Mouse (Mus musculus) 3134 (cell line): ENCODE measurements around the gene Slc51b.
A peak's percentile ranks its signal among the peaks of the same experiment; 100 is the strongest.

Experiments used
- DNase-seq: peaks from one replicate; pipeline ENCODE4 v3.0.0-alpha.2; 2011; ENCODE audit warnings: low spot score; ENCODE audit not compliant: insufficient read length; ENCODE audit errors: extremely low read depth

Slc51b gene

DNA sequence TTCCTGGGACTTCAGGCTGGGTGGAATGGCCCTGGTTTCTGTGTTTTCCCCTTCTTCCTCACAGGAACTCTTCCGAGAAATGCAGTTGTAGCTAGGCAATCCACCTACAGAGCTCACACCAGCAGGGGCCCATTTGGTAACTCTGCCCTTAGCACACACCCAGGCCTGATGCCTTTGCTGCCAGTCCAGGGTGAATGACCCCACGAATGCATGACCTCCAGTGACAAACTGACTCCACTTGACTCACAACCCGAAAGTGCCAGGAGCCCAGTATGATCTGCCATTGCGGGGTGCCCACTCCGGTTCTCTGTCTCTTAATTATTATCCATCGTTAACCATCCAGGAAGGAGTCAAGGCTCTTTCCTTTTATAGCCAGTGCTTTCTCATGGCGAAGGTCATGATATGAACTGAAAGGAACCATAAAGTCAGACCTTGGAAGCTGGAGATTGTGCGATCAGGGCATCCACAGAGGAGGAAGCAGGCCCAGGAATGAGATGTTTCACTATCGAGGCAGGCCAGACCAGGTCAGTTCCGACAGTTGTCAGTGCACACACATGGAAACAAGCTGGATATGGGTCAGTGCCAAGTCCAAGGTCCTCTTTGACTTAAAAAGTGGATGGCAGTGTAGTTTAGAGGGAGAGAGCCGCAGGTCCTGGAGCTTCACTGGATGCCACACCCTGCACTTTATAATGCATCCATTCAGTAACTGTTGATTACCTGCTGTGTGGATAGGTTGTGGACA lies at the start of gene Slc51b:
Slc51b (minus strand) TSS at position 196 of the 742 bp plus-strand sequence.
- no peak for DNase-seq

DNA sequence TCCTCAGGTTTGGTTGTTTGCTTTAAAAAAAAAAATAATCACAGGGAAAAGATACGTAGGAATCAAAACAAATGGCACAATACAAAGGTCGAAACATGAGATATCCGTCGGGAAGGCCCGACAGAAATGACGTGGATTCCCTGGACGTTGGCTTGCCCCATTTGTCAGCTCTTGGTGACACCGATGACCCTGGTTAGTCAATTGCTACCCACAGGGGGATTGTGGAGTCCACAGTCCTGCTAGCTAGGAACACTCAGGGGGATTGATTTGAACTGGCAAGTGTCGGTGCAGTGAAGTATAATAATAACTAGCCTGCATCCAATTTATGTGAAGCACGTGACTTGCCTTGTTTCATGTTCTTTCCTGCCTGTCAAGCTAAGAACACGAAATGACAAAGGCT lies 44.9 kb upstream of the Slc51b start:
- no peak for DNase-seq

- DNase-seq = no peak
These were observed 42.5 kb upstream of the Slc51b start for GRCm38 (mm10) chr9:65465241-65465640.

- DNase-seq = peak; percentile 70
These were observed 41.4 kb upstream of the Slc51b start for GRCm38 (mm10) chr9:65464161-65464560.

- no peak for DNase-seq
These were observed 39.8 kb upstream of the Slc51b start for GRCm38 (mm10) chr9:65462544-65462943.

DNA sequence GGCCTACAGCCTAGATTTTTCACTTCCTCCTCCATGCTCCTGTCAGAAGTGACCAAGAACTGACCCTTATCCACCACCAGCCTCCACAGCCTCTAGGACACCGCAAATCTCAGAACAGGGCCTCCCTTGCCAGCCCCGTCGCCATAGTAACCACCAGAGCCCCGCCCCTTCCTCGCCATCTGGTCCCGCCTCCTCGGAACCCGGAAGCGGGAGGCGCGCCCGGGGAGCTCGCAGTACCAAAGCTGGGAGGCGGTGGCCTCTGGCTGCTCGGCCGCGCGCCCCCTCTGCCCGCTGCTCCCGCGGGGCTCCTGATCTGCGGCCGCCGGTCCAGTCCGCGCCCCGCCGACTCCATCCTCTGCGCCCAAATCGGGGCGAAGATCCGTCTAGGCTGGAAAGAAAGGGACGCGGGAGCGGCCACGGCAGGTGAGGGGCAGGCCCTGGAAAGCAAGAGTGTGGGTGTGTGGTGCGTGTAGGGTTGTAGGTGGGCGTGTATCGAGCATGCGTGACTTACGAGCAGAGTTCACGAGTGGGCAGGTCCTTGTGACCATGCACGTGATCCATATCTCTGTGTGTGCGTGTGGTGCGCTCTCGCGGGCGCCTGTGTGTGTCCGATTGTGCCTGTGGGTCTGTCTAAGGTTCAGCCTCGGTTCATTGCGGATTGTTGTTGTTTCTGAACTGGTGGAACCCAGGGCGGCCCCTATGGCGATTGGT lies 38.1 kb upstream of the Slc51b start, which contains the start of gene Spg21:
Spg21 (plus strand) TSS at position 216 of the 711 bp plus-strand sequence.
- DNase-seq = peak; percentile 94

GRCm38 (mm10) chr9:65460198-65460597 lies 37.4 kb upstream of the Slc51b start:
- DNase-seq = no peak

DNA sequence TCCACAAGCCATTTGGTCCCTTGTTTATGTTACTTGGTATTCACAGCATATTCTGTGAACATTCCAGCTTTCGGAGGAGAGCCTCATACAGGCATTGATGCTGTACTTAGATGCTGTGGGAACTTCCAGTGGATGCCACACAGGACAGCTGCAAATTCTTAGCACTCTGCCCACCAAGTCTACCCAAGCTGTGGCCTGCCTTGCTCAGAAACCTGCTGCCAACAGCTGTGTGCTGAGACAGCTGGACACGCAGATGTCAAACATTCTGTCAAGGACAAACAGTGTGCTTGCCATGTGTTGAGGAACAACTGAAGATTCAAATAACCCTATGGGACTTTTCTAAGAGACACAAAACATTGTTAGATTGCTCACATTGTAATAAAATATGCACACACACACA lies 36.2 kb upstream of the Slc51b start:
- no peak for DNase-seq

GRCm38 (mm10) chr9:65447951-65448350 lies 25.2 kb upstream of the Slc51b start:
- DNase-seq = no peak

DNA sequence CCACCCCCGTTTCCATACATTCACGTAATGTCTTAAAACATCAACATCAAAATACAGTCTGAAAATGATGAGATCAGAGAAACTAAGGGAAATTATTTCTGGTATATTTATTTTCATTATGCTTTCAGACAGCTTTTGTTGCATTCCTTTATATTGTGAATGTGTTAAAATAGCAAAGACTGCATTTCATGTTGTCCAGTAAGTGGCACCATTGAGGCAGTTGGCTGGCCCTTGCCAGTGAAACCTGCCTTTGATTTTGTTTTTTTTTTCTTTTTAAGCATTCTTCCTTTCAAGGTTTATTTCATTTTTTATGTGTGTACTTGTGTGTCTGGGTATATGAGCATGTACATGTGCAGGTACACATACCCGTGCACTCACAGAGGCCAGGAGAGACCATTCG lies 21.9 kb upstream of the Slc51b start:
- DNase-seq = no peak

DNA sequence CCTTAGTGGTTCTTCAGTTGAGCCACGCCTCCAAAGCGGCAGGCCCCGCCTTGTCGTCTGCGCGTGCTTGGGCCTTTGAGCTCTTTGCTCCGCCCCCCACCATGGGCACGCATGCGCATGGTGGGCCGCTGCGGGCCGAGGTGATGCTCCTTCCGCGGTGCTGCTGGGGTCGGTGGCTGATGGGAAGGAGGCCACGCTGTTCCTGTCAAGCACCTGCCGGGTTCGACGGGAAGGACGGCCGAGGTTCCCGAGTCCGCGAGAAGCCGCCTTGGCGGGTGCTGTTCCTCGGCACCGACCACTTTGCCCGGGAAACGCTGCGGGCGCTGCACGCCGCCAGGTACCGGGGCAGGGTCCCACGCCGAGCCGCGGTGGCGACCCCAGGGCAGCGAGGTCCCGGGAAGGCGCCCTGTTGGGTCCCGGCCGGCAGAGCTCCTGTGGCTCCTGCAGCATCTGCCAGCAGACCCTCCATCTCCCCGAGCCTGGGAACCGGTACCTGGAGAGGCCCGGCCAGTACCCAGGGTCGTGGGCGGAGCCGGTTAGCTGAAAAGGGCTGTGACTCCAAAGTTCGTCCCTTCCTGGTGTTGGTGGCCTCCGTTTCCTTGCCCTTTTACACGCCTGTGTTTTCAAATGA lies 13.0 kb upstream of the Slc51b start, which contains the start of gene Mtfmt:
Mtfmt (plus strand) TSS at position 112 of the 631 bp plus-strand sequence.
- DNase-seq = peak; percentile 91

DNA sequence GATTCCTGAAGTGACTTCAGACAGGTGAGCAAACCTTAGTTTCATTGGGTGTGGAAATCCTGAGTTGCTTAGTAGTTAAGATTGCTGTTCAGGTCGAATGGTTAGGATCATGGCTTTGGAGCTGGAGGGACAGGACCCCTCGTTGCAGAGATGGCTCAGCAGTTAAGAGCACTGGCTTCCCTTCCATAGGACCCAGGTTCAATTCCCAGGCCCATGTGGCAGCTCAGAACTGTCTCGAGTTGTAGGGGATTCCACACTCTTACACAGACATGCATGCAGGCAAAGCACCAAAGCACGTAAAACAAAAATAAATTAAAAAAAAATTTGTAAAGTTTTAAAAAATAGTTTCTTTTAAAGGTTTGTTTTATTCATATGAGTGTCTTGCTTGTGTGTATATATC lies 12.5 kb upstream of the Slc51b start:
- DNase-seq = no peak

- peak; percentile 67 for DNase-seq
These were observed 11.4 kb upstream of the Slc51b start for GRCm38 (mm10) chr9:65434140-65434539.

GRCm38 (mm10) chr9:65432236-65432635 lies 9.5 kb upstream of the Slc51b start:
- peak; percentile 40 for DNase-seq

- DNase-seq = no peak
These were observed 8.2 kb upstream of the Slc51b start for GRCm38 (mm10) chr9:65430921-65431320.

GRCm38 (mm10) chr9:65430401-65430800 lies 7.6 kb upstream of the Slc51b start:
- DNase-seq = no peak

DNA sequence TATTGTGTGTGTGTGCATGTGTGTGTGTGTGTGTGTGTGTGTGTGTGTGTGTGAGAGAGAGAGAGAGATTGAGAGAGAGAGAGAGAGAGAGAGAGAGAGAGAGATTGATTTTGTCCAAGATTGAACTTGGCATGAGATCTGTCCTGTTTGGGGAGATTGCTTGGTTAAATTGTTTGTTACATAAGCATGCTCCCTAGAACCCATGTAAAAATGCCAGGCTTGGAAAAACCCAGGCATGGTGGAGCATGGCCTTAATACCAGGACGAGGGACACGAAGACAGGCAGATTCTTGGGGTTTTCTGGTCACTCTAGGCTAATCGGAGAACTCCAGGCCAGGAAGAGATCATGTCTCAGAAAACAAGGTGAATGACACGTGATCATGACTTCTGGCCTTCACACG lies 5.2 kb upstream of the Slc51b start:
- no peak for DNase-seq

- DNase-seq = no peak
These were observed 4.8 kb upstream of the Slc51b start for GRCm38 (mm10) chr9:65427511-65427910.

- no peak for DNase-seq
These were observed 1.6 kb upstream of the Slc51b start for GRCm38 (mm10) chr9:65424393-65424792.

DNA sequence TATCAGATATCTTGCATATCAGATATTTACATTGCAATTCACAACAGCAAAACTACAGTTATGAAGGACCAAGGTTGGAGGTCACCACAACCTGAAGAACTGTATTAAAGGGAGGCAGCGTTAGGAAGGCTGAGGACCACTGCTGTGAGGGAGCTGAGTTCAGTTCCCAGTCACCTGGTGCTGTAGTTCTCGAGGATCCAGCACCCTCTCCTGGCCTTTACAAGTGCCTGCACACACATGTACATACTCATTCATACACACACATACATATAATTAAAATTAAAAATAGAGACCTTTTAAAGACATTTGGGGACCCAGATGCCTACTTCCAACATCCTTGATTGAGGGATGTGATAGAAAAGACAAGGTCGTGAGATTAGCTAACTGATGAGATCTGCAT lies 3.1 kb downstream of the Slc51b start:
- no peak for DNase-seq

GRCm38 (mm10) chr9:65417738-65418137 lies 5.0 kb downstream of the Slc51b start:
- DNase-seq = no peak

- DNase-seq = no peak
These were observed 11.4 kb downstream of the Slc51b start for GRCm38 (mm10) chr9:65411326-65411725.
